Mouse (Mus musculus) left cerebral cortex, postnatal 25 days (tissue): ENCODE measurements around the gene Creb3. TPM values are rescaled to one million over a fixed set of nuclear protein-coding genes. Genes with fewer than 3 reads are reported as not detected.

Source experiments
- DNase-seq, 2 experiments: peaks; one replicate each; pipeline ENCODE4 v3.0.0; 2022; ENCODE audit warnings: low spot score in 2 of 2, mixed read lengths in 1 of 2
- intact Hi-C: fragments of 180-260 bp; cut with DNase I; formaldehyde crosslinking; loops from one replicate; pipeline ENCODE4 v1.15.1; 2025
- total RNA-seq, 2 experiments: library from RNA; stranded (reverse); gene quantifications; 2 replicates each; pipeline ENCODE4 v1.2.3; 2021

Creb3 gene
- total RNA-seq, 2 experiments from 2014 or later: 77.0 to 77.3 TPM

GRCm38 (mm10) chr4:43604751-43605685, 42.9 kb downstream of the Creb3 start:
- DNase-seq: no peak
- intact Hi-C loops: no loop called here

- intact Hi-C loops: no loop called here
- DNase-seq: no peak
These were observed 50.4 kb downstream of the Creb3 start for GRCm38 (mm10) chr4:43612534-43612933.

DNA sequence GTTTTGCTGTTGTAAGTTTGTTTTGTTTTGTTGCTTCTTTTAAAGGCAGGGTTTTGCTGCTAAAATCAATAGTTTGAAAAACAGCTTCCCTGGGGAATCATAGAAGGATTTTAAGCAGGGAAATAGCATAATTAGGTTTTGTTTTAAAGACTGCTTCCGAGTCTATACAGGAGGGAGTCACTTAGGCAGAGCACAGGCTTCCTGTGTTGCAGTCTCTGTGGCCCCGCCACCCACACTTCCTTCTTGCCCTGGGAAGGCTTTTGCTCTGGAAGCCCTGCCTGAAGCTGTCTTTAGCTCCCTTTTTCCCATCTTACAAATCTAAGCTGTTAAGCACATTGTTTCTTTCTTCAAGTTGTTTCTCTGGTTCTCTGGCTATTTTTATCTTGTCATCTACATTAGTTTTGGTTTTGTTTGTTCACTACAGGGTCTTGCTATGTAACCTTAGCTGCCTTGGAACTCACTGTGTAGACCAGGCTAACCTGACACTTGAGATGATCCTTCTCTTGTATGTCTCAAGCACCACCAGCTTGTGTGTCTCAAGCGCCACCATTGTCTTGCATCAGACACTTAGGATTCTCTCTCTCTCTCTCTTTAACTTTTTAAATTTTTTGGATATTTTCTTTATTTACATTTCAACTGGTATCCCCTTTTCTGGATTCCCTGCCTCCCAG, 51.1 kb downstream of the Creb3 start:
- DNase-seq: no peak
- intact Hi-C loops: no loop called here

Other genes with a start within 250 kb of the Creb3 start
- gene Rusc2, start 180.4 kb upstream of the Creb3 start, total RNA-seq: 100 to 1,000 TPM; 129 to 138 TPM
- gene Fam166b, start 133.2 kb upstream of the Creb3 start, total RNA-seq: 1 to 10 TPM in 1 of 2 experiments, under 1 TPM in 1; 0.62 to 1.2 TPM
- gene Tesk1, start 120.4 kb upstream of the Creb3 start, total RNA-seq: 10 to 100 TPM; 86.6 to 87.1 TPM
- 1 to 10 TPM; 1.0 to 2.2 TPM for gene Cd72, start 107.7 kb upstream of the Creb3 start, total RNA-seq
- not detected for gene Sit1, start 78.6 kb upstream of the Creb3 start, total RNA-seq
- 10 to 100 TPM; 22.3 to 25.4 TPM for gene Ccdc107, start 69.4 kb upstream of the Creb3 start, total RNA-seq
- under 1 TPM; 0.37 to 0.96 TPM for gene Arhgef39, start 62.6 kb upstream of the Creb3 start, total RNA-seq
- gene Car9, start 55.4 kb upstream of the Creb3 start, total RNA-seq: 1 to 10 TPM in 1 of 2 experiments, not detected in 1; 1.0 TPM
- 1 to 10 TPM; 8.0 to 8.1 TPM for gene Tpm2, start 38.6 kb upstream of the Creb3 start, total RNA-seq
- gene Tln1, start 359 bp downstream of the Creb3 start, total RNA-seq: 10 to 100 TPM; 51.7 to 53.4 TPM
- gene Rgp1, start 16.4 kb downstream of the Creb3 start, total RNA-seq: 10 to 100 TPM; 44.3 to 46.7 TPM
- 10 to 100 TPM; 65.9 to 69.4 TPM for gene Gba2, start 16.5 kb downstream of the Creb3 start, total RNA-seq
- under 1 TPM in 1 of 2 experiments, not detected in 1; 0.50 TPM for gene Msmp, start 22.2 kb downstream of the Creb3 start, total RNA-seq
- 10 to 100 TPM; 49.0 to 50.1 TPM for gene Npr2, start 69.6 kb downstream of the Creb3 start, total RNA-seq
- gene Spag8, start 91.3 kb downstream of the Creb3 start, total RNA-seq: 1 to 10 TPM in 1 of 2 experiments, under 1 TPM in 1; 0.73 to 1.2 TPM
- 10 to 100 TPM; 33.7 to 35.7 TPM for gene Hint2, start 94.1 kb downstream of the Creb3 start, total RNA-seq
- 10 to 100 TPM; 61.9 to 68.3 TPM for gene Tmem8b, start 106.6 kb downstream of the Creb3 start, total RNA-seq
- gene Fam221b, start 106.8 kb downstream of the Creb3 start, total RNA-seq: 1 to 10 TPM; 1.3 to 1.4 TPM
- not detected for gene Olfr70, start 138.5 kb downstream of the Creb3 start, total RNA-seq
- not detected for gene Olfr71, start 147.9 kb downstream of the Creb3 start, total RNA-seq
- 1 to 10 TPM; 1.2 to 1.4 TPM for gene Hrct1, start 164.9 kb downstream of the Creb3 start, total RNA-seq
- under 1 TPM; 0.73 to 0.87 TPM for gene Spaar, start 167.7 kb downstream of the Creb3 start, total RNA-seq
- gene Olfr159, start 208.7 kb downstream of the Creb3 start, total RNA-seq: not detected